Mouse (Mus musculus) heart, embryonic 14.5 days (tissue): ENCODE measurements around the gene Dab1. TPM values are rescaled to one million over a fixed set of nuclear protein-coding genes. Genes with fewer than 3 reads are reported as not detected.
A peak's percentile ranks its signal among the peaks of the same experiment; 100 is the strongest.

Experiments
- ATAC-seq: fragments of 200-750 bp; cut with Nextera tagmentation; 2 replicates; pipeline ENCODE4 v1.8.0; 2017; ENCODE audit warnings: low read depth, moderate TSS enrichment; ENCODE audit not compliant: insufficient number of reproducible peaks, insufficient read depth, low FRiP score
- H3K27ac ChIP-seq, 2 experiments: fragments of 200-500 bp in 1 of 2; fragments of 300-500 bp in 1 of 2; sonication (generic) in 1 of 2; replicated peaks in 1 of 2; 2 replicates each; pipeline ENCODE4 v1.5.1; 2012 to 2014; ENCODE audit warnings: low read depth in 2 of 2, low read length in 2 of 2, control low read depth in 1 of 2, mild to moderate bottlenecking in 1 of 2, mixed read lengths in 1 of 2; ENCODE audit not compliant: control insufficient read depth in 1 of 2, insufficient read depth in 1 of 2
- H3K27me3 ChIP-seq: fragments of 300-500 bp; sonication (generic); 2 replicates; pipeline ENCODE4 v1.6.1; 2014; ENCODE audit warnings: mild to moderate bottlenecking, low read length, control low read depth; ENCODE audit not compliant: control insufficient read depth, insufficient read depth
- H3K36me3 ChIP-seq: fragments of 300-500 bp; sonication (generic); 2 replicates; pipeline ENCODE4 v1.6.1; 2014; ENCODE audit warnings: mild to moderate bottlenecking, control low read depth, low read length, mixed read lengths; ENCODE audit not compliant: control insufficient read depth, insufficient read depth
- H3K4me1 ChIP-seq, 2 experiments: fragments of 200-500 bp in 1 of 2; fragments of 300-500 bp in 1 of 2; sonication (generic) in 1 of 2; 2 replicates each; pipeline ENCODE4 v1.6.1; 2012 to 2014; ENCODE audit warnings: low read length in 2 of 2, control low read depth in 1 of 2, mixed read lengths in 1 of 2; ENCODE audit not compliant: control insufficient read depth in 2 of 2, insufficient read depth in 2 of 2
- H3K4me2 ChIP-seq: fragments of 300-500 bp; sonication (generic); 2 replicates; pipeline ENCODE4 v1.6.1; 2014; ENCODE audit warnings: mild to moderate bottlenecking, low read length
- H3K4me3 ChIP-seq, 2 experiments: fragments of 200-500 bp in 1 of 2; fragments of 300-500 bp in 1 of 2; sonication (generic) in 1 of 2; 2 replicates each; pipeline ENCODE4 v1.5.1; 2012 to 2014; ENCODE audit warnings: low read length in 2 of 2, mild to moderate bottlenecking in 2 of 2, control low read depth in 1 of 2, low read depth in 1 of 2, moderate library complexity in 1 of 2; ENCODE audit not compliant: control insufficient read depth in 1 of 2, insufficient read depth in 1 of 2
- H3K9ac ChIP-seq: fragments of 300-500 bp; sonication (generic); 2 replicates; pipeline ENCODE4 v1.6.1; 2014; ENCODE audit warnings: mild to moderate bottlenecking, low read length
- H3K9me3 ChIP-seq: fragments of 300-500 bp; sonication (generic); 2 replicates; pipeline ENCODE4 v1.6.1; 2016; ENCODE audit warnings: low read length, control low read depth; ENCODE audit not compliant: control insufficient read depth
- WGBS: fragments of 180-500 bp; shearing (Covaris S2); extraction: QIAGEN DNeasy Blood & Tissue Kit; methylation state at CpG from one replicate; pipeline ENCODE4 v1.1.7; 2014; 5-methylcytosine and 5-hydroxymethylcytosine counted together
- polyA plus RNA-seq: library from polyadenylated mRNA; unstranded; fragments of >200 nt; fragmentation: Nextera tagmentation; extraction: Ambion mirVana; gene quantifications from 2 replicates; pipeline ENCODE4 v1.2.1, GENCODE M21; 2014

Dab1 gene
- polyA plus RNA-seq, 1 experiment from 2014 or later, result 0.99 TPM

- Histone ChIP-seq H3K36me3 (no peaks in the 10 kb centered on the region), H3K9me3 (no peaks in the 10 kb centered on the region), H3K9ac (no peak overlapping the region), H3K4me3 (no peak overlapping the region), H3K4me2 (no peak overlapping the region), H3K27me3 (no peaks in the 10 kb centered on the region), H3K4me1 (no peaks in the 10 kb centered on the region), H3K27ac (no peak overlapping the region)
- WGBS, result 68% methylated on average over 7 of the region's 7 CpGs
- ATAC-seq, result no peak
Observed at GRCm38 (mm10) chr4:104573419-104573818, 954.3 kb downstream of the Dab1 start.

- 6% methylated on average over 3 of the region's 3 CpGs for WGBS
- no peak overlapping the region for H3K9ac ChIP-seq
- no peak for ATAC-seq
Observed at GRCm38 (mm10) chr4:104578370-104578769, 959.2 kb downstream of the Dab1 start.

DNA sequence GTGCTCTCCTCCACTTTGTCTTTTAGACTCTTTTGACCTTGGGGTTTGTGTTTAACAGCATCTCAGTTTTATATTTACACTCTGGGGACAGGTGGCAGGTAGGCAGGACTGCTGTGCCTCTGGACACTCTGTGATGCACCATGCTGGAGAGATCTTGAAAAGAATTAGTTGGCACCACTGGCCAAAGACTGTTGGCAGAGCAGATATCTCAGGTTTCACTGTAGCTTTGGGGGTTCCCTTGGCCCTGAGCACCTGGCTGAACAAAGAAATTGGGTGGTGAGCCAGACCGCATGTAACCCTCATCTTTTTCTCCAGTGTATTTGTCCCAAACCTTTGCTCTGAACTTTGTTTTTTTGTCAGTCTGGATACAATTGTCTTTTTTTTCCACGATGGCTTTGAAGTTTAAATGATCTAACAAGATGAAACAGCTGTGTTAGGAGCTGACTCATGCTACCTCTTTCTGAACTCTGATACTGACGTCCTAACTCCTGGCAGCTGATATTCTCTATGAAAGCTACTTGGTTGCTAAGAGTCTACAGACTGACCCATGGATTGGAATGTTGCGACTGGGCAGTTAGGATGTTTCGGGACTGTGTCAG, 960.9 kb downstream of the Dab1 start:
- 80% methylated on average over 5 of the region's 5 CpGs for WGBS
- Histone ChIP-seq H3K9ac (no peak overlapping the region), H3K4me3 (no peak overlapping the region), H3K4me1 (peaks cover 3% of the 10 kb centered on the region in 2 experiments; a peak in 2 of 4 replicates), H3K27ac (no peak overlapping the region), H3K27me3 (no peaks in the 10 kb centered on the region), H3K36me3 (no peaks in the 10 kb centered on the region), H3K4me2 (no peak overlapping the region), H3K9me3 (no peaks in the 10 kb centered on the region)
- no peak for ATAC-seq

More at GRCm38 (mm10) chr4:104578370-104578769, 959.2 kb downstream of the Dab1 start:
- Histone ChIP-seq H3K27me3 (no peaks in the 10 kb centered on the region), H3K9me3 (no peaks in the 10 kb centered on the region), H3K4me3 (no peak overlapping the region), H3K4me2 (no peak overlapping the region), H3K27ac (peak overlapping the region in 1 of 2 experiments; percentile 53; a peak in 2 of 4 replicates), H3K4me1 (peaks cover 3% of the 10 kb centered on the region in 2 experiments; a peak in 2 of 4 replicates), H3K36me3 (no peaks in the 10 kb centered on the region)

- Histone ChIP-seq H3K4me3 (no peak overlapping the region), H3K4me1 (peaks cover 3% of the 10 kb centered on the region in 2 experiments; a peak in 2 of 4 replicates), H3K9ac (no peak overlapping the region), H3K9me3 (no peaks in the 10 kb centered on the region), H3K36me3 (no peaks in the 10 kb centered on the region), H3K4me2 (no peak overlapping the region), H3K27ac (no peak overlapping the region), H3K27me3 (no peaks in the 10 kb centered on the region)
- 62% methylated on average over 5 of the region's 5 CpGs for WGBS
- no peak for ATAC-seq
Observed at GRCm38 (mm10) chr4:104582726-104583125, 963.6 kb downstream of the Dab1 start.

GRCm38 (mm10) chr4:104587826-104588225, 968.7 kb downstream of the Dab1 start:
- H3K27me3 ChIP-seq, result no peaks in the 10 kb centered on the region
- no peak overlapping the region for H3K4me3 ChIP-seq
- H3K4me2 ChIP-seq, result no peak overlapping the region
- H3K4me1 ChIP-seq, result no peaks in the 10 kb centered on the region; a peak in 2 of 4 replicates
- no peak for ATAC-seq
- WGBS, result 40% methylated on average over 2 of the region's 2 CpGs
- H3K9ac ChIP-seq, result no peak overlapping the region
- no peaks in the 10 kb centered on the region for H3K9me3 ChIP-seq
- no peaks in the 10 kb centered on the region for H3K36me3 ChIP-seq
- no peak overlapping the region for H3K27ac ChIP-seq

- no peak for ATAC-seq
- no peak overlapping the region for H3K27ac ChIP-seq
- WGBS, result 91% methylated on average over 7 of the region's 7 CpGs
Observed at GRCm38 (mm10) chr4:104596936-104597335, 977.8 kb downstream of the Dab1 start.

GRCm38 (mm10) chr4:104597490-104598465, 978.6 kb downstream of the Dab1 start:
- H3K27ac ChIP-seq, result no peak overlapping the region
- no peaks in the 10 kb centered on the region for H3K27me3 ChIP-seq
- 70% methylated on average over 6 of the region's 6 CpGs for WGBS
- no peak for ATAC-seq
- H3K9me3 ChIP-seq, result no peaks in the 10 kb centered on the region
- H3K4me2 ChIP-seq, result no peak overlapping the region
- H3K4me3 ChIP-seq, result no peak overlapping the region
- H3K4me1 ChIP-seq, result no peaks in the 10 kb centered on the region; a peak in 1 of 4 replicates
- no peaks in the 10 kb centered on the region for H3K36me3 ChIP-seq
- no peak overlapping the region for H3K9ac ChIP-seq

More at GRCm38 (mm10) chr4:104596936-104597335, 977.8 kb downstream of the Dab1 start:
- no peak overlapping the region for H3K4me3 ChIP-seq
- no peaks in the 10 kb centered on the region; a peak in 2 of 4 replicates for H3K4me1 ChIP-seq
- no peak overlapping the region for H3K9ac ChIP-seq
- no peak overlapping the region for H3K4me2 ChIP-seq
- no peaks in the 10 kb centered on the region for H3K9me3 ChIP-seq
- no peaks in the 10 kb centered on the region for H3K27me3 ChIP-seq
- no peaks in the 10 kb centered on the region for H3K36me3 ChIP-seq
